Mouse (Mus musculus) ovary, adult 18-20 months (tissue): ENCODE measurements around the gene Il18bp.
A peak's percentile ranks its signal among the peaks of the same experiment; 100 is the strongest.

Source experiments
- DNase-seq: peaks from one replicate; pipeline ENCODE4 v3.0.0; 2022; ENCODE audit warnings: low spot score, mixed read lengths

Il18bp gene

DNA sequence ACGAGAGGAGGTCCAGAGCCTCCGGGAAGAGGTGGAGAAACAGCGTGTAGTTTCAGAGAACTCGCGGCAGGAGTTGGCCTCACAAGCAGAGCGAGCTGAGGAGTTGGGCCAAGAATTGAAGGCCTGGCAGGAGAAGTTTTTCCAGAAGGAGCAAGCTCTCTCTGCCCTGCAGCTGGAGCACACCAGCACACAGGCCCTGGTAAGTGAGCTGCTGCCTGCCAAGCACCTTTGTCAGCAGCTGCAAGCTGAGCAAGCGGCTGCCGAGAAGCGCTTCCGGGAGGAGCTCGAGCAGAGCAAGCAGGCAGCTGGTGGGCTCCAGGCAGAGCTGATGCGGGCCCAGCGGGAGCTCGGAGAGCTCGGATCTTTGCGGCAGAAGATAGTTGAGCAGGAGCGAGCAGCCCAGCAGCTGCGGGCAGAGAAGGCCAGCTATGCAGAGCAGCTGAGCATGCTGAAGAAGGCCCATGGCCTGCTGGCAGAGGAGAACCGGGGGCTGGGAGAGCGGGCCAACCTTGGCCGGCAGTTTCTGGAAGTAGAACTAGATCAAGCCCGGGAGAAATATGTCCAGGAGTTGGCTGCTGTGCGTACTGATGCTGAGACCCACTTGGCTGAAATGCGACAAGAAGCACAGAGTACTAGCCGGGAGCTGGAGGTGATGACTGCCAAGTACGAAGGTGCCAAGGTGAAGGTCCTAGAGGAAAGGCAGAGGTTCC, 17.4 kb downstream of the Il18bp start:
- DNase-seq, result peak; percentile 46

DNA sequence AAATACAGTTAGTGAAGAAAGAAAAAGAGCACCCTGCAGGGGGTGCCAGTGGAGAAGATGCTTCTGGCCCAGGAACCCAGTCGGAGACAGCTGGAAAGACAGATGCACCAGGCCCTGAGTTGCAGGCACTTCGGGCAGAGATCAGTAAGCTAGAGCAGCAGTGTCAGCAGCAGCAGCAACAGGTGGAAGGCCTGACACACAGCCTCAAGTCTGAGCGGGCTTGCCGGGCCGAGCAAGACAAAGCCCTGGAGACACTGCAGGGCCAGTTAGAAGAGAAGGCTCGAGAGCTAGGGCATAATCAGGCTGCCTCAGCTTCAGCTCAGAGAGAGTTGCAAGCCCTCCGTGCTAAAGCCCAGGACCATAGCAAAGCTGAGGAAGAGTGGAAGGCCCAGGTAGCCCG, 18.2 kb downstream of the Il18bp start:
- DNase-seq, result no peak

DNA sequence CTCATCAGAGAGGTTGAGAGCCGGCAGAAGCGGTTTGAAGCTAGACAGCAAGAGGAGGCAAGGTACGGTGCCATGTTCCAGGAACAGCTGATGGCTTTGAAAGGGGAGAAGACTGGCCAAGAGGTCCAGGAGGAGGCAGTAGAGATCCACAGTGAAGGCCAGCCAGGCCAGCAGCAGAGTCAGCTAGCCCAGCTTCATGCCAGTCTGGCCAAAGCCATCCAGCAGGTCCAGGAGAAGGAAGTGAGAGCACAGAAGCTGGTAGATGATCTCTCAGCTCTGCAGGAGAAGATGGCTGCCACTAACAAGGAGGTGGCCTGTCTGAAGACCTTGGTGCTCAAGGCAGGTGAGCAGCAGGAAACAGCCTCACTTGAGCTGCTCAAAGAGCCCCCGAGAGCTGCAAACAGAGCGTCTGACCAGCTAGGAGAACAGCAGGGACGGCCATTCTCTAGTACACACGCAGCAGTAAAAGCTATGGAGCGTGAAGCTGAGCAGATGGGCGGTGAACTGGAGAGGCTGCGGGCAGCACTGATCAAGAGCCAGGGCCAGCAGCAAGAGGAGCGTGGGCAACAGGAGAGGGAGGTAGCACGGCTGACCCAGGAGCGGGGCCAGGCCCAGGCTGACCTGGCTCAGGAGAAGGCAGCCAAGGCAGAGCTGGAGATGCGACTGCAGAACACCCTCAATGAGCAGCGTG, 18.9 kb downstream of the Il18bp start:
- DNase-seq, result no peak

DNA sequence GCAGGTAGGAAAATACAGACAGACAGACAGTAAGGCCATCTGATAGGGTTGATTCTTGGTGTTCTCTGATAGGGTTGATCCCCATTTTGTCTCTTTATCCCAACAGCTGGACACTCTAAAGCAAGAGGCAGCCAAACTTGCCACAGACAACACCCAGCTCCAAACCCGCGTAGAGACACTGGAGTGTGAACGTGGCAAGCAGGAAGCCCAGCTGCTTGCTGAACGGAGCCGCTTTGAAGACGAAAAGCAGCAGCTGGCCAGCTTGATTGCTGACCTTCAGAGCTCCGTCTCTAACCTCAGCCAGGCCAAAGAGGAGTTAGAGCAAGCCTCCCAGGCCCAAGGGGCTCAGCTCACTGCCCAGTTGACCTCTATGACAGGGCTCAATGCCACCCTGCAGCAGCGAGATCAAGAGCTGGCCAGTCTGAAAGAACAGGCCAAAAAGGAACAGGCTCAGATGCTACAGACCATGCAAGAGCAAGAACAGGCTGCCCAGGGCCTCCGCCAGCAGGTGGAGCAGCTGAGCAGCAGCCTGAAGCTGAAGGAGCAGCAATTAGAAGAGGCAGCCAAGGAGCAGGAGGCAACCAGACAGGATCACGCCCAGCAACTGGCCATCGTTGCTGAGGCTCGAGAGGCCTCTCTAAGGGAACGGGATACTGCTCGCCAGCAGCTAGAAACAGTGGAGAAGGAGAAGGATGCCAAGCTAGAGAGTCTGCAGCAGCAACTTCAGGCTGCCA, 20.1 kb downstream of the Il18bp start:
- DNase-seq, result peak; percentile 70

DNA sequence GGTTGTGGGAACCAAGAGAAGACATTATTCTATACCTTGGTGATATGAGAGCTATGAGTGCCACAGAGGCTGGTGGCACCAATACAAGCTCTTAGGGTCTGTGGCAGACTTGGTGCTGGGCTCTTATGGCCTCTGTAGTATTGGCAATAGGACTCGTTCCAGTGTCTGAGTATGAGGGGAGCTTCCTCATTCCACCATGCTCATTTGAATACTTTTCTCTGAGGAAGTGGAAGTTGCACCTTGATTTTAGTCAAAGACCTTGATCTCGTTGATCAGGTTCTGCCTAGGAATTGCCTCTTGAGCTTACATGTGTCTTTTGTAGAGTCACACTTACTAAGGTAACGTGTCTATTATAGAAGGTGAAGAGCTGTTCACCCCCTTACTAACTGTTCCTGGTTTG, 24.2 kb downstream of the Il18bp start:
- no peak for DNase-seq

DNA sequence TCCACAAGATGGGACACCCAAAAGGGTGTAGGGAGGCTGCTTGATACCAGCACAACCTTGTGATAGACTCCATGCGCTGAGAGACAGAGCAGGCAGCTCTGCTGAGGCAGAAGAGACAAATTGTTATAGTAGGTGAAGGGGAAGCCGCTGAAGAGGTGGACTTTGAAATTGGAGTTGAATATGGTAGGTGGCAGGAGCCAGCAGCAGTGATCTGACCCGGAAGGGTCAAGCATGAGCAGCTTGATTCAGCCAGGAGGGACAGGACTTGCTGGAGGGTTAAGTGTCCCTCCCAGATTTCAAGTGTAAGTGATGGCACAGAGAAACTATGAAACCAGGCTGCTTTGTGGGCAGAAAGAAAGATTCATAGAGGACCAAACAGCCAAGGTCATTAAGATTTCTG, 33.4 kb downstream of the Il18bp start:
- DNase-seq, result no peak

DNA sequence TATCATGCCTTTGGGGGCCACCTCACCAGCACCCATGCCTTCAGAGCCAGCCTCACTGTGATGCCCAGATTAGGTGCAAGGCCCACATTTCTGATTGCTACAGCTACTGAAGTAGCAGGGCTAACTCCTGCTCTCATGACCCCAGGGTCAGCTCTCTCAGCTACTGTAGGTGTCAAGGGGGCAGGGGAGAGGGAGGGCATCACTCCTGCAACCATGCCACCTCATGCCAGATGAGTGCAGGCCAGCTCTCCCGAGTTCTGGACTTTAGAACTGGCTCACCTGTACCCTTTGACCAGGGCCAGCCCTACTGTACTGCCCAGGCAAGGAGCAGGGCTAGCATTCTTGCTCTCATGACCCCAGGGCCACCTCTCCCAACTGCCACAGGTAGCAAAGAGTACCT, 35.8 kb downstream of the Il18bp start:
- no peak for DNase-seq

DNA sequence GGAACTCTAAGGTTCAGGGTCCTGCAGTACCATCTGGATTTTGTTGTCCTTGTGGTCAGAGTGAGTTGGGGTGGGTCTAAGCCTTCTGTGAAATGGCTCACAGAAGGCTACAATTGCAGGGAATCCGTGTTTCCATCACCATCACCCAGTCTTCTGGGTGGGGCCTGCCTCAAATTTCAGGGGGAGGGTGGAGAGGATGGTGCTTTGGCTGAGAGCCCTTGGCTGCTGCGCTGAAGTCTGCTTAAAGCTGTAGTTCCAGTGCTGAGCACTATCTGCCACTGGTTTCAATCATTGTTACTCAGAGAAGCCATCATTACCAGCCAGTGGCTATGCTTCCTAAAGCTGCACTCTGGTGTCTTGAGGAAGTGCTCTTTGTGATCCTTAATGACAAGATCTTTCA, 44.0 kb downstream of the Il18bp start:
- DNase-seq, result no peak

DNA sequence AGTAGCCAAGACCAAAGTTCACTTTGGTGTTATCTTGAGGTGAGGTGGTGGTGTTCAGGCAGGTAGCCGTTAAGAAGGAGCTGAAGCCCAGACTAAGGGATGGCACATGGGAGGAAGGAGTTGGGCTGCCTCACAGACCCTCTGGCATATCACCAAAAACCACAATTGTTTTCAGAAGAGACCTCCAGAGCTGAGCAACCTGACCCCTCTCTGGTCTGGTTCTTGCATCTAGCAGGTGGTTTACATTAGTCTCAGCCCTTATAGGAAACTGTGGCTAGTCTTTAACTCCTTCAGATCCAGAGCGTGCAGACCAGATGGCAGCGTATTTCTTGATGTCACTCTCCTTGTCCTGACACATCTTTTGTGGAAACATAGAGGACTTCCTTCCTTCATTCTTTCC, 44.8 kb downstream of the Il18bp start:
- no peak for DNase-seq

DNA sequence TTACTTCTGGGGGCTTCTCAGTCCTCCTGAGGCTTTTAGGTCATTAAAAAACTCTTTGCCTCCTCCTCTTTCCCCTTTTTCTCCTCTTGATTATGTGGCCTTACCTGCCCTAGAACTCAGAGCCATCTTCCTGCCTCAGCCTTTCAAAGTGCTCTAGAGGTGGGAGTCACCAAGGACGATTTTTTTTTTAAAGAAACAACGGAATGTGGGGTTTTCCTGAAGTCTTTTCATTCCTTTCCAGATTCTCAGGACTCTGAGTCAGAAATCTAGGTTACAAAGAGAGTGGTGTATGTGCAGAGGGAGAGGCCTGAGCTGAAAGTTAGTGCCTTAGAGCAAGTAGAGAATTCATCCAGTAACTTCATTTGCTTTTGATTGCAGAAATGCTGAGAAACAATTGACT, 46.8 kb downstream of the Il18bp start:
- DNase-seq, result no peak

DNA sequence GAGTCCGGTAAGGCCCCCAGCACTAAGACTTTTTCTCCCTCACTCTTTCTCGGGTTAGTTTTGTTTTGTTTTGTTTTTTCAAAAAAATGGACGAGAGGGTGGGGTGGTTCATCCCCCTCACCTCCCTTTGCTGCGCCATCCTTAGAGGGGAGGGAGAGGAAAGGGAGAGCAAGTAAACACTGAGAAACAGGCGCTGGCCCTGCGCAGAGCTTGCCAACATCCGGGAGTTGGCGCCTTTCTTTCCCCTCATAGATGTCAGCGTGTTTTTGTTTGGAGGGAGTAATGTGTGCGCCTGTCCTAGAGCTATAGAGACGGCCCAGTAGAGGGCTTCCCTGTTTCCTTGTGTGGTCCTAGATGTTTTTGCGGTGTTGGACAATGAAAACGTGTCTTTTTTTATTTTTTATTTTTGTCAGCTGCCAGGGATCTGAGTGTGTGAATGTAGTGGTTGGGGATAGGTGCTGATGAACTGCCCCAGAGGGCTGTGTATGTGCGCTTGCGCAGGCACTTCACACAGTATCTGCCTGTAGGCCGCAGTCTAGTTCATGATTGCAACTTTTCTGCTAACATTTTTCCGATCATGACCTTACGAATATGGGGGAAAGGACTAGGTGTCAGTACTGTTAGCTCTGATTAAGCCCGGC, 47.5 kb downstream of the Il18bp start:
- DNase-seq, result peak; percentile 74

DNA sequence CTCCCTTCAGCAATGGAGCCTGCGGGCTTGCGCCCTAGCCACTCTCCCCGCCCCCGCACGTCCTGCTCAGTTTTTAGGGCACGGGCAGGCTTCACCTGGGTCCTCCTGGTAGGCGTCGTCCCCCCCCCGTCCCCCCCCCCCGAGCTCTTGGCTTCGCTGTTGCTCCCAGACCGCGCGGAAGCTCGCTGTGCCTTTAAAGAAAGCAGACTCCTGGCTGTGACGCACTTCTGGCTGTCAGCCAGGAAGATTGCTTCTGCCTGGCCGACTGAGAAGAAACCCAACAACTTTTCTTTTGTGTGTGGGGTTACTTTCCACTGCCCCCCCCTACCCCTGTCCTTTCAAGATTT, 48.1 kb downstream of the Il18bp start:
- DNase-seq, result peak; percentile 89

DNA sequence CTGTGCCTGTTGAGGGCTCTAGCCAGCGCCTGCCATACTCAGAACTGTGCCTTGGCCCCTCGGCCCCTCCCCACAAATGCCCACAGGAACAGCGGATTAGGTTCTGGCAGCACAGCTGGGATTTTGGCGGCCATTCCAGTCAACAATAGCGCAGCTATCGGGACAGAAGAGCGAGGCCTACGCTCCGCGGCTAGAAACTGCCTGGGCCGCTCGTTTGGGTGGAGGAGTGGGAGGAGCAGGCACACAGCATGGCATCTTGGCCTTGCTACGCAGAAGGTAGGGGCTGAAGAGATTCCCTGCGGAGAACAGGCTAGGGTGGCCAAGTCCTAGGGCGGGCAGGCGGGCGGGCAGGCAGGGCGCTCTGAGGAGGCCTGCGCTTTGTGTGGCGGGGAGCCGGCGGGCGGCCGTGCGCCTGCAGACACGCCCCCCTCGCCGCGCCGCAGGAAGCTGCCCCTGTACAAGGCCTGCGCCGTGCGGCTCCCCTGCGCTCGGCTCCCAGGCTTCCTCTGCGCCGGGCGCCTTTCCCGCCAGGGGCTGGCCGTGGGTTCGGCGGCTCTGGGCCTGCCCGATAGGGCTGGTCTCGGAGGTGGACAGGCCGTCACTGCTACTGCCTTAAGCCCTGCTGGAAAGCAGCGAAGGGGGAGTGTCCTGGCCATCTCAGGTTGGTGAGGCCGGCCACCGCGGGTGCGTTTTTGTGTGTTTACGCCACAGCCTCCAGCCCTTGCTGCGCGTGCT, 48.6 kb downstream of the Il18bp start:
- peak; percentile 86 for DNase-seq

DNA sequence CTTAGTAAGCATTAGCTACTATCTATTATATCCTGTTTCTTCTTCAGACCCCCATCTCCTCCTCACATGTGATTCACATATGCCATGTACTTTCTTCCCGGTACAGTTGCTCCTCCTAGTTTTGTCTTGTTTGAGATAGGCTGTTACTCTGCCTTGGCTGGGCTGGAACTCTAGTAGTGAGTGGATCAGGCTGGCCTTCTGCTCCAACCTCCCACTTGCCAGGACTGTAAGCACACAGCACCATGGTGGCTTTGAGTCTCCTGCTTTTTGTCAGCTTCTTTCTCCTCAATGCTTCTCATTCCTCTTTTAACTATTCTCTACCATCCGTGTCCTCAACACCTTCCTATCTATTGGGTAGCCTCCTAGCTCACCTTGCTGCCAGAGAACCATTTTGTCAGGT, 49.7 kb downstream of the Il18bp start:
- DNase-seq, result no peak

DNA sequence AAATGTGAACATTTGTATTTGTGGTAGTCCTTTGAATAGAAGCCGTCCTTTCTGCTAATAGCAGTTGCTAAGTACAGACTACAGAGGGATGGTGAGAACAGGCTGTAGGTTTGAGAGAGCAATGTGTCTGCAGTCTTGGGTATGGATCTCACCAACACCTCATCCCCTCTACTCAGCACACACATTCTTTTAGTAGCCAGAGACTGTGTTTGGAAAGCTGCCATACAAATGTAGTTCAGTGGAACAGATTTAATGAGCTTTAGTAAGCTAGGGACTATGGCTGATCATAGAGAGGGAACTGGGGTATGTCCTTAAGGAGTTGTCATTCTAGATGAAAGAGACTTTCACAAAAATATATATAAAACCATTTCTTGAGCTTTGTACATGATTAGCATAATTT, 51.2 kb downstream of the Il18bp start:
- no peak for DNase-seq

DNA sequence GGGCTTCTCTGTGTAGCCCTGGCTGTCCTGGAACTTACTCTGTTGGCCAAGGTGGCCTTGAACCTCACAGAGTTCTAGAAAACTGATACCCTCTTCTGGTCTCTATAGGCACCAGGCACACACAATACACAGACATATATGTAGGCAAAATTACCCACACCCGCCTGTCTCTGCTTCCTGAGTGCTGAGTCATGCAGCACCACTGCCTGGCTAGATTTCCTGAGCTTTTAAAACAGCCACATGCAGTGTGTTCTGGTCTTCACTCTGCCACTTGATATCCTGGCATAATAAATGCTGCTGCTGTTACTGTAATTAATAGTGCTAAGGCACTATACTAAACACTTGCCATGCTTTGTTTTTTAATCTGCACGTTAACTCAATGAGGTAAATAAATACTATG, 52.9 kb downstream of the Il18bp start:
- DNase-seq, result no peak
